Mouse (Mus musculus) lung, postnatal 0 days (tissue): ENCODE results near the gene Paqr5.

ENCODE experiments used
- CTCF ChIP-seq: IDR thresholded peaks from 2 replicates; pipeline ENCODE4 v1.5.1; 2016; ENCODE audit warnings: antibody characterized with exemption, mild to moderate bottlenecking
- EP300 ChIP-seq: IDR thresholded peaks from 2 replicates; pipeline ENCODE4 v1.6.1; 2016; ENCODE audit warnings: antibody characterized with exemption, mild to moderate bottlenecking, control low read depth

DNA sequence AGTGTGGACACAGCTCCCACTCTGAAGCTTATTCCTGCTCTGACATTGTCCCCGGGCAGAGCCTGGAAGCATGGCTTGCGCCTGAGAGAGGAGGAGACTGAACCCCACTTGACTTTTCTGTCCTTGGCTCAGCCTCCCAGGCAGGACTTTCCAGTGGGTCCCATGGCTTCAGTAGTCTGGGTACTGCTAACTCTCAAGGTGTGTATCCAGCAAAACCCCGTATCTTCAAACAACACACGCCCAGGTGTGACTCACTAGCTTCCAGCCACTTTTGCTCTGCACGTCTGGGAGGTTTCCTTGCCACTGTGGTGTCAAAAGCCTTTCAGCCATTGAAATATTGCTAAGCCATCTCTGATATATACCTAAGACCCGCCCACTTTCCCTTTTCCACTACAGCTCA lies 9.3 kb downstream of the Paqr5 start:
- TF ChIP-seq CTCF: no peak
- TF ChIP-seq EP300: no peak
